Mouse (Mus musculus) c-Kit-negative CD71-positive TER-119-positive erythroid progenitor cells, embryonic 14.5 days (primary cell): ENCODE results near the gene Tnfsf14.

Source experiments
- DNase-seq: peaks from one replicate; pipeline ENCODE4 v3.0.0-alpha.2; 2013; ENCODE audit warnings: low read depth, low spot score

The Tnfsf14 gene

GRCm38 (mm10) chr17:57194041-57194507, at the start of gene Tnfsf14:
TSS of gene Tnfsf14 (minus strand) at chr17:57194177.
- DNase-seq: no peak

GRCm38 (mm10) chr17:57237181-57237580, 43.2 kb upstream of the Tnfsf14 start:
- no peak for DNase-seq

GRCm38 (mm10) chr17:57235803-57236202, 41.8 kb upstream of the Tnfsf14 start:
- DNase-seq: no peak

- no peak for DNase-seq
These were observed 40.4 kb upstream of the Tnfsf14 start for GRCm38 (mm10) chr17:57234254-57234928.

- DNase-seq: no peak
These were observed 39.1 kb upstream of the Tnfsf14 start for GRCm38 (mm10) chr17:57233038-57233437.

DNA sequence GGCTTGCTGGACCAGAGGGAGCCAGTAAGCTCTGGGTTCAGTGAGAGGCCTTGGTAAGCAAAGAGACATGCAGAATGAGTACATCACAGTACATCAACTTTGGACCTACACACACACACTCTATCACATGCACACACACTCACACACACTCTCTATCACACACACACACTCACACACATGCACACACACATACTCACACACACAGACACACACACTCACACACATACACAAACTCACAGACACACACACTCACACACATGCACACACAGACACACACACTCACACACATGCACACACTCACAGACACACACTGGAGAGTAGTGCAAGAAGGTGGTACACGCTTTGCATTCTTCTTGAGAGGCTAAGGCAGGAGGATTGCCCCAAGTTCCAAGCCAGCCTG, 38.2 kb upstream of the Tnfsf14 start:
- no peak for DNase-seq

GRCm38 (mm10) chr17:57231321-57231771, 37.4 kb upstream of the Tnfsf14 start:
- DNase-seq: no peak

DNA sequence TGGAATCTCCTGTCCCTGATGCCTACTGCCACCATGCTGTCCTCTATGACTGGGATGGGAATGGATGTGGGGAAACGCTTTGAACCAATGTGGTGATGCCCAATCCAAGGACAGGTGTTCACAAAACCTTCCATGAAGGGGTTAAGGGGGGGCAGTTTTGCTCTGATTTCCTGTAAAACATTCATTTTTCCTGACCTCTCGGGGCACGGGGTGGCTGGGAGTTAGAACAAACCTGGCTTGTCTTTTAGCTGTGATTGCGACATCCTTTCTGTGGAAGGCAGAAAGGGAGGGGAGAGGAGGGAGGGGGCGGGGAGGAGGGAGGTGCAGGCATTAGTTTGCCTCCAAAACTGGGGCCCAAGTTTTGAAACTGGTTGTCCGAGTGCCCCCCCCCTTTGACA, 36.8 kb upstream of the Tnfsf14 start:
- no peak for DNase-seq

- no peak for DNase-seq
These were observed 36.1 kb upstream of the Tnfsf14 start for GRCm38 (mm10) chr17:57229851-57230727.

DNA sequence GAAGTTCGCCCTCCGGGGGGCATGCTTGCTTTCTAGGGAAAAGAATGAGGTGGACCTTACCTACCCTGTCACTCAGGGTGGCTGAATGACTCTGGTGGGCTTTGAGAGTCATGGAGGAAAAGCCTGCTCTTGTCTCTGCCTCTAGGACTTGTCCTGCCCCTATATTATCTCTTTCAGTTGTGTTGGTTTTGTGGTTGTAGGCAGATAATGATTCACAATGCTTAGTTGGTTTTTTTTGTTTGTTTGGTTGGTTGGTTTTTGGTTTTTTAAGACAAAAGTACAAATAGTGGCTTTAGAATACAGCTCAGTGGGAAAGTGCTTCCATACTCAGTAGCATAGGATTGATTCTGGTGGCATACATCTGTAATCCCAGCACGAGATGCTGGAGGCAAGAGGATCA, 34.9 kb upstream of the Tnfsf14 start:
- DNase-seq: no peak

DNA sequence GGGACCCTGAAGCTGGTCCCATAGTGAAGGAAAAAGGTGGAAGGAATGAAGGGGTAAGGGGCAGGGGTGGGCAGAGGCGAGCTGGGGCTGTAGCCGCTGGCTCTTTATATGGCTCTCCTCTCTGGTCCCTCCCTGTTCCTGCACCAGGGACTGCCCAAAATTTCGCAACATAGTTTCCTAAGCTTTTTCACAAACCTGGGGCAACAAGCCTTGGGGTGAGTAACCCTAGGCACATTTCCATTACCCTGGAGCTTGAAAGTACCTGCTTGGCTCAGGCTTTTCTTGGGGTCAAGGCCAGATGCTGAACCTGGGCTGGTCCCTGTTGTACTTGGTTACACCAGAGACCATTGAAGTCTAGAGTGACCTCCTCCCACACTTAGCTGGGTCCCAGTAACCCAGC, 34.0 kb upstream of the Tnfsf14 start, which contains the start of gene C3:
Gene C3, minus strand, starts transcription at position 123 of the 400 bp plus-strand sequence.
- DNase-seq: no peak

- DNase-seq: no peak
These were observed 33.5 kb upstream of the Tnfsf14 start for GRCm38 (mm10) chr17:57227468-57227867.

GRCm38 (mm10) chr17:57223313-57223712, 29.3 kb upstream of the Tnfsf14 start:
- DNase-seq: no peak

- no peak for DNase-seq
These were observed 27.9 kb upstream of the Tnfsf14 start for GRCm38 (mm10) chr17:57221911-57222310.

DNA sequence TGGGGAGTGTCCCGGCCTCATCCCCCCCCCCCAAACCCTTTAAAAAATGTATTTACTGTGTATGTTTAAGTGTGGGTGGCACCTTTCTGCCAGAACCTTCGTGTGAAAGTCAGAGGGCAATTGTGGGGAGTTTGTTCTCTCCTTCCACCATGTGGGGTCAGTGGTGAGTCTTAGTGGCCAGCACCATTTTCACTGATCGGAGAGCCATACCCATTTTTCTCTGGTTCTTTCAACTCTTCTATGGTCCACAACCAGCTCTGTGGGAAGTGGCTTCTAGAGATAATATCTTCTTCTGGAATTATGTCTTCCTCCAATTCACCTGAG, 25.9 kb upstream of the Tnfsf14 start:
- no peak for DNase-seq

- DNase-seq: no peak
These were observed 25.3 kb upstream of the Tnfsf14 start for GRCm38 (mm10) chr17:57219167-57219883.

DNA sequence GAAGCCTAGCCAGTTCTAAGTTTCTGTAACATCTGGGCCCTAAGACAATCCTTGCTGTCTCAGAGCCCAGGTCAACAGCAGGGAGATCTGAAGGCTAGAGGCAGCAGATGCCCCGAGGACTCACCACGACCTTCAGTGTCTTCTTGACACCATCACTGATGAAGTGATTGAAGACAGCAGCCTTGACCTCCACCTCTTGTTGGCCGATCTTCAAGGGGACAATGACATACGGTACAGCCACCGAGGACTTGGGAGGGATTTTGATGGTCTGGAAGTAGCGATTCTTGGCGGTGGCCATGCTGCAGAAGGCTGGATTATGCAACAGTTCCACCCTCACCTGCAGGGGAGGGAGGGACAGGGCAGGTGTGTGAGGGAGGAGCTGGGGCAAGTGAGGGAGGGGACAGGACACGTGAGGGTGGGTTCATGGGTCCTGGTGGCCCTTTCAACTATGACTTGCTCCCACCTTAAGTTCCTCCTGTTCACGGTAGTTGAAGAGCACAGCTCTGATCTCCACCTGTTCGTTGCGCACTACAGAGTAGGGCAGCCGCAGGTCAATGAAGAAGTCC, 24.4 kb upstream of the Tnfsf14 start:
- no peak for DNase-seq

DNA sequence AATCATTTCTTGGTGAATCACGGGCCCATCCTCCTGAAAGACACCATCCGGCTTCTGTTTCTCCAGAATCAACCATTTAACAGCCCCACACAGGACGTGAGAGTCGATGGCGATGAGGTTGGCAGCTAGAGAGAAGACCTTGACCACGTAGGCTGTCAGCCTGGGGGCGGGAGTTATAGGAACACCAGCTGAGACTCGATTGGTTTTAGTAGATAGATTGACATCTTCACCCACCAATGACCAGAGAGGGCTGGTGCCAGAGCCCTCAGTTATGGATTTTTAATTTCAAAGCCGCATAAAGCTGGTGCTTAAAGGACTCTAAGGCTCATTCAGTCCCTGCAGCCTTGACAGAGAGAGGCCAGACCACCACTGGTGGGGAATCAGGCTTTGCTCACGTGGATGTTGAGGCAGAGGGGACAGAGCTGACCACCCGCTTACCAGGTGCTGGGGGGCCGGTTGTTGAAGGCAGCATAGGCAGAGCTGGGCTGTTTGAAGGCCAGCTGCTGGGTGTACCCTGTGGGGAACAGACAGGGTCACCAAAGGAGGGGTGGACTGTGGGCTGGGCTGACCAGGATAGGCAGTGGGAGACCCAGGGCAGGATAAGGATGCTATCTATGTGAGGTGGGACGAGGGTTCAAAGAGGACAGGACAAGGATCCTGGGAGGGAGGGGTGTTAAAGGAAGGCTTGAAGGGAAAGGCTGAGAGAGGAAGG, 20.9 kb upstream of the Tnfsf14 start:
- DNase-seq: no peak

GRCm38 (mm10) chr17:57211501-57211900, 17.5 kb upstream of the Tnfsf14 start:
- no peak for DNase-seq

DNA sequence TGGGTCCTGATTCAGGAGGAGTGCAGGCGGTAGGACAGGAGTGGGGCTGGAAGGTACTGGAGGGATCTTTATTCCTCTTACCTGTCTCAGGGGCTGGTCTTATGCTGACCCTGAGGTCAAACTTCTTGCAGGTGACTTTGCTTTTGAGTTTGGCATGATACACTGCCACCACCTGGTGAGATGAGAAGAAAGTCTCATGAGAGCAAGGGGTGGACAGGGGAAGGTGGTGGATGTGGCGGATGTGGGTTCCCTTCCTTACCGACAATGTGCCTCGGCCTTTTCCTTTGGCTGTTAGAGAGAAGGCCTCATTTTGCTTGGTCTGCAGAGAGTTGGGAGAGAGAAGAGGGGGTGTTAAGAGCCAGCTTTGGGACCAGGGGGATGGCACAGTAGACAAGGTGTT, 15.4 kb upstream of the Tnfsf14 start:
- DNase-seq: no peak

GRCm38 (mm10) chr17:57207938-57208337, 14.0 kb upstream of the Tnfsf14 start:
- no peak for DNase-seq
